Mouse (Mus musculus) spleen, adult 2 months (tissue): Measurements from ENCODE around the gene Naaladl2. TPM values are rescaled to one million over a fixed set of nuclear protein-coding genes. Genes with fewer than 3 reads are reported as not detected.

Experiments
- DNase-seq, 2 experiments: peaks; one replicate each; pipeline versions ENCODE4 v3.0.0 to v3.0.0-alpha.2; 2012 to 2021; ENCODE audit warnings: low spot score in 2 of 2, low read depth in 1 of 2
- H3K27ac ChIP-seq: fragments of 200-500 bp; 2 replicates; pipeline ENCODE4 v1.5.1; 2012; ENCODE audit warnings: low read length, inconsistent platforms; ENCODE audit not compliant: insufficient read depth
- H3K27me3 ChIP-seq: fragments of 200-500 bp; 2 replicates; pipeline ENCODE4 v1.6.1; 2012; ENCODE audit warnings: mild to moderate bottlenecking, moderate library complexity, low read length, inconsistent platforms; ENCODE audit not compliant: control insufficient read depth, insufficient read depth
- H3K36me3 ChIP-seq: fragments of 200-500 bp; 2 replicates; pipeline ENCODE4 v1.6.1; 2012; ENCODE audit warnings: mild to moderate bottlenecking, low read length, inconsistent platforms; ENCODE audit not compliant: control insufficient read depth, insufficient read depth
- H3K4me1 ChIP-seq: fragments of 200-500 bp; 2 replicates; pipeline ENCODE4 v1.6.1; 2011; ENCODE audit warnings: inconsistent platforms; ENCODE audit not compliant: control insufficient read depth, insufficient read depth, insufficient read length
- H3K4me3 ChIP-seq: fragments of 200-500 bp; 2 replicates; pipeline ENCODE4 v1.5.1; 2011; ENCODE audit warnings: mild to moderate bottlenecking, inconsistent platforms; ENCODE audit not compliant: insufficient read depth, insufficient read length; ENCODE audit errors: extremely low read depth
- CTCF ChIP-seq: fragments of 200-500 bp; IDR thresholded peaks from 2 replicates; pipeline ENCODE4 v1.5.1; 2011; ENCODE audit warnings: mild to moderate bottlenecking, inconsistent platforms; ENCODE audit not compliant: insufficient read depth, insufficient read length, insufficient replicate concordance; ENCODE audit errors: extremely low read depth
- POLR2A ChIP-seq: fragments of 200-500 bp; IDR thresholded peaks from 2 replicates; pipeline ENCODE4 v1.6.1; 2011; ENCODE audit warnings: low read depth, low read length, inconsistent platforms
- WGBS: fragments of 180-500 bp; shearing (Covaris S2); methylation state at CpG from one replicate; pipeline ENCODE4 v1.1.7; 2018; 5-methylcytosine and 5-hydroxymethylcytosine counted together
- polyA plus RNA-seq: library from polyadenylated mRNA; depleted of rRNA; stranded (reverse); fragments of >200 nt; gene quantifications from 2 replicates; pipeline ENCODE4 v1.2.3, GENCODE M21; 2012; rRNA removed

Naaladl2 gene
- polyA plus RNA-seq: not detected in 2 replicates

- Histone ChIP-seq H3K4me3 (no peak within 1 kb of the TSS), H3K36me3 (no peaks in the 10 kb centered on the region), H3K27ac (no peak within 1 kb of the TSS), H3K4me1 (no peaks in the 10 kb centered on the region), H3K27me3 (peaks cover 6% of the 10 kb centered on the region)
- WGBS: 5% methylated on average over 93 of the region's 93 CpGs
- TF ChIP-seq CTCF (no peak), POLR2A (no peak)
- DNase-seq: no peak
These were observed at the start of gene Naaladl2 for GRCm38 (mm10) chr3:25143555-25144311. Naaladl2 (minus strand) TSS chr3:25144261.

GRCm38 (mm10) chr3:25151721-25152120 is 7.7 kb upstream of the Naaladl2 start:
- Histone ChIP-seq H3K4me1 (no peaks in the 10 kb centered on the region), H3K27me3 (no peaks in the 10 kb centered on the region), H3K4me3 (no peak overlapping the region), H3K27ac (no peak overlapping the region), H3K36me3 (no peaks in the 10 kb centered on the region)
- 89% methylated on average over 13 of the region's 13 CpGs for WGBS
- DNase-seq: no peak
- no peak for TF ChIP-seq CTCF

- Histone ChIP-seq H3K27me3 (peaks cover 6% of the 10 kb centered on the region), H3K36me3 (no peaks in the 10 kb centered on the region), H3K27ac (no peak overlapping the region), H3K4me3 (no peak overlapping the region), H3K4me1 (no peaks in the 10 kb centered on the region)
- DNase-seq: no peak
- no peak for TF ChIP-seq POLR2A
- TF ChIP-seq CTCF: no peak
These were observed 3.2 kb upstream of the Naaladl2 start for GRCm38 (mm10) chr3:25147271-25147670.

GRCm38 (mm10) chr3:25144961-25145697 is 1.1 kb upstream of the Naaladl2 start:
- WGBS: 33% methylated on average over 8 of the region's 8 CpGs
- H3K27me3 ChIP-seq: peaks cover 6% of the 10 kb centered on the region
- H3K36me3 ChIP-seq: no peaks in the 10 kb centered on the region
- H3K4me3 ChIP-seq: no peak overlapping the region
- no peaks in the 10 kb centered on the region for H3K4me1 ChIP-seq
- TF ChIP-seq CTCF: no peak
- TF ChIP-seq POLR2A: no peak
- DNase-seq: no peak
- no peak overlapping the region for H3K27ac ChIP-seq

GRCm38 (mm10) chr3:25143111-25143510 is 950 bp downstream of the Naaladl2 start:
- Histone ChIP-seq H3K27me3 (peaks cover 6% of the 10 kb centered on the region), H3K27ac (no peak overlapping the region), H3K4me1 (no peaks in the 10 kb centered on the region), H3K36me3 (no peaks in the 10 kb centered on the region), H3K4me3 (no peak overlapping the region)
- WGBS: 59% methylated on average over 6 of the region's 6 CpGs
- DNase-seq: no peak
- TF ChIP-seq CTCF (no peak), POLR2A (no peak)

GRCm38 (mm10) chr3:25131848-25132247 is 12.2 kb downstream of the Naaladl2 start:
- H3K4me1 ChIP-seq: no peaks in the 10 kb centered on the region
- no peaks in the 10 kb centered on the region for H3K27me3 ChIP-seq
- H3K27ac ChIP-seq: no peak overlapping the region
- 57% methylated on average over 3 of the region's 3 CpGs for WGBS
- H3K4me3 ChIP-seq: no peak overlapping the region
- no peak for DNase-seq
- no peaks in the 10 kb centered on the region for H3K36me3 ChIP-seq
- TF ChIP-seq CTCF: no peak
- no peak for TF ChIP-seq POLR2A

- TF ChIP-seq POLR2A (no peak), CTCF (no peak)
- no peak for DNase-seq
- Histone ChIP-seq H3K27ac (no peak overlapping the region), H3K4me1 (no peaks in the 10 kb centered on the region), H3K27me3 (no peaks in the 10 kb centered on the region), H3K36me3 (no peaks in the 10 kb centered on the region), H3K4me3 (no peak overlapping the region)
- WGBS: 61% methylated on average over 4 of the region's 4 CpGs
These were observed 16.2 kb downstream of the Naaladl2 start for GRCm38 (mm10) chr3:25127864-25128263.
